Mouse (Mus musculus) hindbrain, embryonic 14.5 days (tissue): ENCODE measurements around the gene C2cd4d. TPM values are rescaled to one million over a fixed set of nuclear protein-coding genes. Genes with fewer than 3 reads are reported as not detected.

Source experiments
- ATAC-seq: fragments of 200-750 bp; cut with Nextera tagmentation; 2 replicates; pipeline ENCODE4 v1.8.0; 2017; ENCODE audit warnings: moderate number of reproducible peaks, mild to moderate bottlenecking, moderate TSS enrichment, moderate library complexity; ENCODE audit not compliant: low FRiP score
- DNase-seq: peaks from one replicate; pipeline ENCODE4 v3.0.0-alpha.2; 2015; ENCODE audit warnings: low spot score
- H3K27ac ChIP-seq: fragments of 300-500 bp; sonication (generic); 2 replicates; pipeline ENCODE4 v1.5.1; 2014; ENCODE audit warnings: mild to moderate bottlenecking, moderate library complexity
- H3K27me3 ChIP-seq: fragments of 300-500 bp; sonication (generic); 2 replicates; pipeline ENCODE4 v1.6.1; 2014; ENCODE audit warnings: mild to moderate bottlenecking, low read length, mixed read lengths; ENCODE audit not compliant: control insufficient read depth, insufficient read depth
- H3K36me3 ChIP-seq: fragments of 300-500 bp; sonication (generic); replicated peaks from 2 replicates; pipeline ENCODE4 v1.6.1; 2014; ENCODE audit not compliant: control insufficient read depth, insufficient read depth
- H3K4me1 ChIP-seq: fragments of 300-500 bp; sonication (generic); replicated peaks from 2 replicates; pipeline ENCODE4 v1.6.1; 2014; ENCODE audit warnings: antibody characterized with exemption, low read length, mixed read lengths; ENCODE audit not compliant: control insufficient read depth, insufficient read depth
- H3K4me2 ChIP-seq: fragments of 300-500 bp; sonication (generic); replicated peaks from 2 replicates; pipeline ENCODE4 v1.6.1; 2014; ENCODE audit warnings: mild to moderate bottlenecking, moderate library complexity
- H3K4me3 ChIP-seq: fragments of 300-500 bp; sonication (generic); replicated peaks from 2 replicates; pipeline ENCODE4 v1.5.1; 2014; ENCODE audit warnings: mild to moderate bottlenecking, low read length
- H3K9ac ChIP-seq: fragments of 300-500 bp; sonication (generic); 2 replicates; pipeline ENCODE4 v1.6.1; 2014
- H3K9me3 ChIP-seq: fragments of 300-500 bp; sonication (generic); 2 replicates; pipeline ENCODE4 v1.6.1; 2016; ENCODE audit warnings: low read length; ENCODE audit not compliant: control insufficient read depth
- WGBS: fragments of 180-500 bp; shearing (Covaris S2); extraction: QIAGEN DNeasy Blood & Tissue Kit; methylation state at CpG from one replicate; pipeline ENCODE4 v1.1.7; 2014; 5-methylcytosine and 5-hydroxymethylcytosine counted together
- polyA plus RNA-seq: library from polyadenylated mRNA; unstranded; fragments of >200 nt; fragmentation: Nextera tagmentation; extraction: Ambion mirVana; gene quantifications from 2 replicates; pipeline ENCODE4 v1.2.1, GENCODE M21; 2014

The C2cd4d gene
- polyA plus RNA-seq, 1 experiment from 2014 or later, result 4.1 TPM

GRCm38 (mm10) chr3:94398943-94399481 is 36.8 kb downstream of the C2cd4d start:
- WGBS, result 1% methylated on average over 20 of the region's 20 CpGs
- H3K36me3 ChIP-seq, result no peaks in the 10 kb centered on the region
- H3K4me2 ChIP-seq, result peak overlapping the region; percentile 63
- peak; percentile 67 for ATAC-seq
- H3K9ac ChIP-seq, result peak overlapping the region; percentile 56
- peaks cover 5% of the 10 kb centered on the region for H3K4me1 ChIP-seq
- DNase-seq, result peak; percentile 58
- no peak overlapping the region for H3K27ac ChIP-seq
- peaks cover 10% of the 10 kb centered on the region; the same call in 1 of the 2 replicates for H3K27me3 ChIP-seq
- H3K4me3 ChIP-seq, result peak overlapping the region; percentile 32
- H3K9me3 ChIP-seq, result no peaks in the 10 kb centered on the region

GRCm38 (mm10) chr3:94399663-94400310 is 37.5 kb downstream of the C2cd4d start:
- H3K4me1 ChIP-seq, result peaks cover 9% of the 10 kb centered on the region
- peaks cover 10% of the 10 kb centered on the region; the same call in 1 of the 2 replicates for H3K27me3 ChIP-seq
- peak overlapping the region; percentile 56; the same call in 1 of the 2 replicates for H3K9ac ChIP-seq
- H3K27ac ChIP-seq, result no peak overlapping the region
- H3K4me2 ChIP-seq, result peak overlapping the region; percentile 63
- ATAC-seq (peak; percentile 9; the same call in 1 of the 2 replicates), DNase-seq (peak; percentile 24)
- peak overlapping the region; percentile 32; the same call in 1 of the 2 replicates for H3K4me3 ChIP-seq
- WGBS, result 11% methylated on average over 5 of the region's 5 CpGs
- no peaks in the 10 kb centered on the region for H3K9me3 ChIP-seq
- no peaks in the 10 kb centered on the region for H3K36me3 ChIP-seq

- WGBS, result 78% methylated on average over 8 of the region's 8 CpGs
- Histone ChIP-seq H3K27me3 (0 out of 2 replicates have a peak, but pooled peaks cover 3% of the 10 kb centered on the region), H3K9ac (no peak overlapping the region), H3K36me3 (no peaks in the 10 kb centered on the region), H3K9me3 (no peaks in the 10 kb centered on the region), H3K4me3 (no peak overlapping the region), H3K27ac (no peak overlapping the region), H3K4me2 (no peak overlapping the region), H3K4me1 (peaks cover 15% of the 10 kb centered on the region)
- DNase-seq (no peak), ATAC-seq (no peak)
Measured at GRCm38 (mm10) chr3:94402451-94402850, 40.2 kb downstream of the C2cd4d start.

GRCm38 (mm10) chr3:94404366-94405054 is 42.3 kb downstream of the C2cd4d start:
- no peak overlapping the region for H3K27ac ChIP-seq
- H3K4me3 ChIP-seq, result no peak overlapping the region
- H3K27me3 ChIP-seq, result no peaks in the 10 kb centered on the region
- peak overlapping the region; percentile 24; the same call in 1 of the 2 replicates for H3K9ac ChIP-seq
- H3K9me3 ChIP-seq, result no peaks in the 10 kb centered on the region
- H3K4me1 ChIP-seq, result peaks cover 10% of the 10 kb centered on the region; the same call in 1 of the 2 replicates
- no peaks in the 10 kb centered on the region for H3K36me3 ChIP-seq
- peak; percentile 69 for ATAC-seq
- WGBS, result 20% methylated on average over 7 of the region's 7 CpGs
- DNase-seq, result no peak
- H3K4me2 ChIP-seq, result no peak overlapping the region

GRCm38 (mm10) chr3:94405561-94405960 is 43.3 kb downstream of the C2cd4d start:
- no peaks in the 10 kb centered on the region for H3K36me3 ChIP-seq
- no peak overlapping the region for H3K4me2 ChIP-seq
- WGBS, result 76% methylated on average over 4 of the region's 4 CpGs
- H3K9ac ChIP-seq, result no peak overlapping the region
- DNase-seq, result no peak
- H3K4me1 ChIP-seq, result 0 out of 2 replicates have a peak, but pooled peaks cover 10% of the 10 kb centered on the region
- no peaks in the 10 kb centered on the region for H3K27me3 ChIP-seq
- ATAC-seq, result no peak
- H3K27ac ChIP-seq, result no peak overlapping the region
- H3K9me3 ChIP-seq, result no peaks in the 10 kb centered on the region
- H3K4me3 ChIP-seq, result no peak overlapping the region

GRCm38 (mm10) chr3:94412530-94412929 is 50.3 kb downstream of the C2cd4d start:
- Histone ChIP-seq H3K27me3 (no peaks in the 10 kb centered on the region), H3K9ac (peak overlapping the region; percentile 64), H3K4me3 (peak overlapping the region; percentile 76), H3K4me1 (peaks cover 16% of the 10 kb centered on the region), H3K27ac (peak overlapping the region; percentile 73), H3K4me2 (peak overlapping the region; percentile 92), H3K9me3 (no peaks in the 10 kb centered on the region), H3K36me3 (no peaks in the 10 kb centered on the region)
- peak; percentile 58 for ATAC-seq
- WGBS, result 7% methylated on average over 25 of the region's 25 CpGs
- no peak for DNase-seq

GRCm38 (mm10) chr3:94413031-94413679 is 50.9 kb downstream of the C2cd4d start, which contains the start of gene Tdrkh:
TSS of gene Tdrkh (plus strand) at chr3:94413273.
- Histone ChIP-seq H3K9me3 (no peaks in the 10 kb centered on the region), H3K4me3 (peak within 1 kb of the TSS; percentile 76), H3K4me1 (peaks cover 16% of the 10 kb centered on the region), H3K9ac (peak within 1 kb of the TSS; percentile 81), H3K27me3 (no peaks in the 10 kb centered on the region), H3K4me2 (peak within 1 kb of the TSS; percentile 92), H3K27ac (peak within 1 kb of the TSS; percentile 73), H3K36me3 (no peaks in the 10 kb centered on the region)
- ATAC-seq, result peak; percentile 99
- DNase-seq, result peak; percentile 98
- 6% methylated on average over 52 of the region's 52 CpGs for WGBS
